Mouse (Mus musculus) midbrain, embryonic 15.5 days (tissue): ENCODE results near the gene Olfr1055. TPM values are rescaled to one million over a fixed set of nuclear protein-coding genes. Genes with fewer than 3 reads are reported as not detected.
"Not testable (repeated sequence)": the region's sequence is repeated elsewhere in the genome, so short reads cannot be mapped to it uniquely, and the experiment has no call there.

ENCODE experiments used
- ATAC-seq: fragments of 200-750 bp; cut with Nextera tagmentation; replicated peaks from 2 replicates; pipeline ENCODE4 v1.8.0; 2017; ENCODE audit warnings: moderate TSS enrichment
- H3K27ac ChIP-seq: fragments of 300-500 bp; sonication (generic); 2 replicates; pipeline ENCODE4 v1.5.1; 2015; ENCODE audit warnings: mild to moderate bottlenecking, inconsistent platforms
- H3K27me3 ChIP-seq: fragments of 300-500 bp; sonication (generic); replicated peaks from 2 replicates; pipeline ENCODE4 v1.6.1; 2015; ENCODE audit warnings: inconsistent platforms
- H3K36me3 ChIP-seq: fragments of 300-500 bp; sonication (generic); replicated peaks from 2 replicates; pipeline ENCODE4 v1.6.1; 2015; ENCODE audit warnings: inconsistent platforms
- H3K4me1 ChIP-seq: fragments of 300-500 bp; sonication (generic); 2 replicates; pipeline ENCODE4 v1.6.1; 2015; ENCODE audit warnings: inconsistent platforms
- H3K4me2 ChIP-seq: fragments of 300-500 bp; sonication (generic); 2 replicates; pipeline ENCODE4 v1.6.1; 2015; ENCODE audit warnings: inconsistent platforms, mild to moderate bottlenecking, moderate library complexity
- H3K4me3 ChIP-seq: fragments of 300-500 bp; sonication (generic); 2 replicates; pipeline ENCODE4 v1.5.1; 2015; ENCODE audit warnings: mild to moderate bottlenecking, inconsistent platforms
- H3K9ac ChIP-seq: fragments of 300-500 bp; sonication (generic); 2 replicates; pipeline ENCODE4 v1.6.1; 2015; ENCODE audit warnings: mild to moderate bottlenecking, inconsistent platforms
- H3K9me3 ChIP-seq: fragments of 300-500 bp; sonication (generic); 2 replicates; pipeline ENCODE4 v1.6.1; 2016; ENCODE audit warnings: inconsistent platforms
- WGBS: fragments of 180-500 bp; shearing (Covaris S2); methylation state at CpG from one replicate; pipeline ENCODE4 v1.1.7; 2015; ENCODE audit warnings: mixed read lengths; 5-methylcytosine and 5-hydroxymethylcytosine counted together
- polyA plus RNA-seq: library from polyadenylated mRNA; unstranded; fragments of >200 nt; fragmentation: Nextera tagmentation; extraction: Ambion mirVana; gene quantifications from 2 replicates; pipeline ENCODE4 v1.2.1, GENCODE M21; 2015

Olfr1055 gene
- not detected in 2 replicates for polyA plus RNA-seq

GRCm38 (mm10) chr2:86350184-86350583 lies at the start of gene Olfr1055:
TSS of gene Olfr1055 (minus strand) at chr2:86350284.
- no peak within 1 kb of the TSS for H3K4me2 ChIP-seq
- no peak within 1 kb of the TSS for H3K27ac ChIP-seq
- no peaks in the 10 kb centered on the region for H3K36me3 ChIP-seq
- H3K9ac ChIP-seq = no peak within 1 kb of the TSS
- 96% methylated on average over 5 of the region's 5 CpGs for WGBS
- no peak for ATAC-seq
- H3K9me3 ChIP-seq = no peaks in the 10 kb centered on the region
- no peak within 1 kb of the TSS for H3K4me3 ChIP-seq
- H3K4me1 ChIP-seq = no peaks in the 10 kb centered on the region
- H3K27me3 ChIP-seq = no peaks in the 10 kb centered on the region

DNA sequence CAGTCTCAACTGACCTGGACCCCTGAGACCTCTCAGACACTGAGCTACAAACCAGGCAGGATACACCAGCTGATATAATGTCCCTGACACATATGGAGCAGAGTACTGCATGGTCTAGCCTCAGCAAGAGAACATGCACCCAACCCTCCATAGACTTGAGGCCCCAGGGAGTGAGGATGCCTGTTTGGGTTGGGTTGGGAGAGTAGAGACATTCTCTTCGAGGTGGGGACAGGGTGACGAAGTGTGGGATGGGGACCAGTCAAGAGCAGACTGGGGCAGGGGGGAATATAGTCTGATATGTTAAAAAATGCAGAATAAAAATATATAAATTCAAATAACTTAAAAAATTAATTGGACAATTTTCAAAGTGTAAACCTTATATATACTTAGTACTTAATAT lies 45.0 kb upstream of the Olfr1055 start:
- Histone ChIP-seq H3K9me3 (no peaks in the 10 kb centered on the region), H3K27me3 (no peaks in the 10 kb centered on the region), H3K27ac (no peak overlapping the region), H3K4me1 (no peaks in the 10 kb centered on the region), H3K4me3 (no peak overlapping the region), H3K9ac (no peak overlapping the region), H3K4me2 (no peak overlapping the region), H3K36me3 (no peaks in the 10 kb centered on the region)
- WGBS = 87% methylated on average over 2 of the region's 2 CpGs
- ATAC-seq = no peak

DNA sequence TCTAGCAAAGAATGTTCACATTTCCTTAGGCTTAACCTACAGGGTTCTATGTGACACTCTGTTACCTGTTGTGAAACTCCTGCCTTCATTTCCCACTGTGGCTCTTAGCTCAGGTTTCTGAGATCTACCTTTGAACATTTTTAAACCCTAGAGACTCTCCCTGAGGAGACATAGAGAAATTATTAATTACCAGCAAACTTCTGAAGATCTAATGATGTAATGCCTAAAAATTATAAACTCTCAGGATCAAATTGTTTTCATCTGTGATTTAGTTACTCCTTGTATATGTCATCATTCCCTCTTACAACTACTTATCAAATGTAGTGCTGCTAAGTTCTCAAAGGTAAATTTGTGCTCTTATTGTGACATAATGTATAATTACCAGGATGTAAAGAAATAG lies 38.4 kb upstream of the Olfr1055 start, which contains the start of gene Olfr1058:
Gene Olfr1058 (minus strand): TSS at position 101 of the 400 bp plus-strand sequence.
- not testable (repeated sequence) for H3K9me3 ChIP-seq

GRCm38 (mm10) chr2:86378293-86378692 lies 28.2 kb upstream of the Olfr1055 start, which contains the start of gene Olfr1057:
TSS of gene Olfr1057 (minus strand) at chr2:86378393.
- H3K4me3 ChIP-seq = no peak within 1 kb of the TSS
- no peak for ATAC-seq

More for the DNA sequence above, 38.4 kb upstream of the Olfr1055 start, which contains the start of gene Olfr1058:
- not testable (repeated sequence) for H3K9ac ChIP-seq, H3K4me3 ChIP-seq, H3K27me3 ChIP-seq, H3K4me1 ChIP-seq, ATAC-seq, H3K36me3 ChIP-seq, H3K27ac ChIP-seq, H3K4me2 ChIP-seq

GRCm38 (mm10) chr2:86366342-86366741 lies 16.3 kb upstream of the Olfr1055 start:
- ATAC-seq, H3K9me3 ChIP-seq, H3K4me3 ChIP-seq, H3K9ac ChIP-seq, H3K27ac ChIP-seq, H3K4me1 ChIP-seq, H3K27me3 ChIP-seq, H3K4me2 ChIP-seq, H3K36me3 ChIP-seq: not testable (repeated sequence)
- 57% methylated on average over 1 of the region's 6 CpGs for WGBS

More at GRCm38 (mm10) chr2:86378293-86378692, 28.2 kb upstream of the Olfr1055 start, which contains the start of gene Olfr1057:
- no peaks in the 10 kb centered on the region for H3K4me1 ChIP-seq
- H3K27me3 ChIP-seq = no peaks in the 10 kb centered on the region
- H3K27ac ChIP-seq = no peak within 1 kb of the TSS
- H3K36me3 ChIP-seq = no peaks in the 10 kb centered on the region
- H3K4me2 ChIP-seq = no peak within 1 kb of the TSS
- H3K9ac ChIP-seq = no peak within 1 kb of the TSS
- H3K9me3 ChIP-seq = no peaks in the 10 kb centered on the region

DNA sequence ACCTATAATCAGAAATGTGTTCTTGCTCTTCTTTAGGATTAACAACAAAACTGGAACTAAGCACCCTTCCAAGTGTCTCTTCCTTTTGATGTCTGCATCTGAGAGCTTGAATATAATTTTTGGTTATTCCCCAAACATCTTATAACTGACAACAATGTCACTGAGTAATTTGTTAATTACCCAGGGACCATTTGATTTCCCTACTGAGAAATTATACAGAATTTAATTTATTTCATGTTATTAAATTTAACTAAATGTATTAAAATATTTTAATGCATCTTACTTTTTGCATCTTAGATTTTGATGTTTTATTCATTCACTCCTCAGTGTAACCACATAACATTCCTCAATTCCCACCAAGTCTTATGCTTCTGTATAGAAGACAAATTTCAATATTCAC lies 12.3 kb upstream of the Olfr1055 start, which contains the start of gene Olfr1056:
Gene Olfr1056 (minus strand): TSS at position 101 of the 400 bp plus-strand sequence.
- Histone ChIP-seq H3K27me3 (no peaks in the 10 kb centered on the region), H3K4me1 (no peaks in the 10 kb centered on the region), H3K27ac (no peak within 1 kb of the TSS), H3K9ac (no peak within 1 kb of the TSS), H3K4me2 (no peak within 1 kb of the TSS), H3K4me3 (no peak within 1 kb of the TSS), H3K36me3 (no peaks in the 10 kb centered on the region), H3K9me3 (no peaks in the 10 kb centered on the region)
- no peak for ATAC-seq

DNA sequence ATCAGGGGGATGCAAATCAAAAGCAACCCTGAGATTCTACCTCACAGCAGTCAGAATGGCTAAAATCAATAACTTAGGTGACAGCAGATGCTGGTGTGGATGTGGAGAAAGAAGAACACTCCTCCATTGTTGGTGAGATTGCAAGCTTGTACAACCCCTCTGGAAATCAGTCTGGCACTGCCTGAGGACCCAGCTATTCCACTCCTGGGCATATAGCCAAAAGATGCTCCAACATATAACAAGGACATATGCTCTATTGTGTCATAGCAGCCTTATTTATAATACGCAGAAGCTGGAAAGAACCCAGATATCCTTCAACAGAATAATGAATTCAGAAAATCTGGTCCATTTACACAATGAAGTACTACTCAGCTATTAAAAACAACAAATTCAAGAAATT lies 1.7 kb upstream of the Olfr1055 start:
- not testable (repeated sequence) for H3K4me1 ChIP-seq, H3K36me3 ChIP-seq, H3K4me3 ChIP-seq, H3K9ac ChIP-seq, H3K9me3 ChIP-seq, H3K27ac ChIP-seq, ATAC-seq, H3K27me3 ChIP-seq, H3K4me2 ChIP-seq
- 96% methylated on average over 1 of the region's 1 CpGs for WGBS

DNA sequence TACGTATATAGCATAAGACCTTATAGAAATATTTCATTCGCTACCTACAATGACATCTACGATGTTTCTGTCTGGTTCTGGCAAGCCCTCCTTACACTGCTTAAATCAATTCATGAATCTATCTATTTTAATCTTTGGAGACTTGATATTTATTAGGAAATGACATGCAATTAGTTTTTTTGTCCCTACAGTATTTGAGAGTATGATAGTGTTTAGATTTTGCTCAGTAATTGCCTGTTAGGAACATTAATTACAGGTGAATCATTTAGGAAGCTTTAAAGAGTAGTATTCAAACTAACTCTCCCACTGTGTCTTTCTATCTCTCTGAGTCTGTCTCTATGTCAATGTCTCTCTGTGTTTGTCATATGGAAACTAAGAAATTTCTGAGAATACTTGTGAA lies 14.8 kb downstream of the Olfr1055 start, which contains the start of gene Olfr1054:
Gene Olfr1054 (minus strand): TSS at position 101 of the 400 bp plus-strand sequence.
- Histone ChIP-seq H3K4me3 (no peak within 1 kb of the TSS), H3K27ac (no peak within 1 kb of the TSS), H3K9me3 (no peaks in the 10 kb centered on the region), H3K4me1 (no peaks in the 10 kb centered on the region), H3K36me3 (no peaks in the 10 kb centered on the region), H3K27me3 (no peaks in the 10 kb centered on the region), H3K4me2 (no peak within 1 kb of the TSS), H3K9ac (no peak within 1 kb of the TSS)
- ATAC-seq = no peak
- WGBS = 87% methylated on average over 3 of the region's 3 CpGs

DNA sequence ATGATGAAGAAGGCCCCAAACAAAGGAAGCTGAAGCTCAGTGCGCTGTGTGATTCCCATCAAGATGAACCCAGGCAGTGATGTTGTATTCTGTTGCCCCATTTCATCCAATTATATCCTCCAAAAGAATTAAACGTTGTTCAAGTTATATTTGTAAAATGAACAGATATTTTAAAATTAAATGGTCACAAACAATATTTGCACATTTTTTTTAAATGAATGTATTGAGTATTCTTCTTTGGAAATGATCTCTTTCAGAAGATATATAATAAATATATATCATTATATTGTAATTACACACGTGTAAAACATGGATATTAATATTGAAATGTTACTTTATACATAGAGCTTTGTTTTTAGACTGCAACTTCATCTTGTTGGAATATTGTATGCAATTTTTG lies 34.9 kb downstream of the Olfr1055 start, which contains the start of gene Olfr1053:
Gene Olfr1053 (minus strand): TSS at position 101 of the 400 bp plus-strand sequence.
- ATAC-seq = no peak
- no peaks in the 10 kb centered on the region for H3K4me1 ChIP-seq
- H3K36me3 ChIP-seq = no peaks in the 10 kb centered on the region
- H3K27me3 ChIP-seq = no peaks in the 10 kb centered on the region
- no peak within 1 kb of the TSS for H3K9ac ChIP-seq
- H3K27ac ChIP-seq = no peak within 1 kb of the TSS
- no peak within 1 kb of the TSS for H3K4me2 ChIP-seq
- H3K4me3 ChIP-seq = no peak within 1 kb of the TSS
- 64% methylated on average over 3 of the region's 3 CpGs for WGBS
- no peaks in the 10 kb centered on the region for H3K9me3 ChIP-seq

Other genes starting within 250 kb of the Olfr1055 start
- gene Olfr1039, start 214.4 kb downstream of the Olfr1055 start, polyA plus RNA-seq = not detected in 2 replicates
- gene Olfr1040, start 203.6 kb downstream of the Olfr1055 start, polyA plus RNA-seq = not detected in 2 replicates
- gene Olfr1042, start 188.4 kb downstream of the Olfr1055 start, polyA plus RNA-seq = not detected in 2 replicates
- not detected in 2 replicates for gene Olfr1043, start 182.8 kb downstream of the Olfr1055 start, polyA plus RNA-seq
- not detected in 2 replicates for gene Olfr1044, start 172.5 kb downstream of the Olfr1055 start, polyA plus RNA-seq
- gene Olfr52, start 164.6 kb downstream of the Olfr1055 start, polyA plus RNA-seq = not detected in 2 replicates
- gene Olfr1045, start 147.3 kb downstream of the Olfr1055 start, polyA plus RNA-seq = not detected in 2 replicates
- not detected in 2 replicates for gene Olfr1046, start 131.0 kb downstream of the Olfr1055 start, polyA plus RNA-seq
- gene Olfr1047, start 118.9 kb downstream of the Olfr1055 start, polyA plus RNA-seq = not detected in 2 replicates
- gene Olfr1048, start 110.0 kb downstream of the Olfr1055 start, polyA plus RNA-seq = not detected in 2 replicates
- not detected in 2 replicates for gene Olfr1049, start 92.0 kb downstream of the Olfr1055 start, polyA plus RNA-seq
- gene Olfr1051, start 71.2 kb downstream of the Olfr1055 start, polyA plus RNA-seq = not detected in 2 replicates
- gene Olfr1052, start 57.8 kb downstream of the Olfr1055 start, polyA plus RNA-seq = not detected in 2 replicates
- gene Olfr1053, start 35.0 kb downstream of the Olfr1055 start, polyA plus RNA-seq = not detected in 2 replicates
- not detected in 2 replicates for gene Olfr1054, start 14.9 kb downstream of the Olfr1055 start, polyA plus RNA-seq
- not detected in 2 replicates for gene Olfr1056, start 12.2 kb upstream of the Olfr1055 start, polyA plus RNA-seq
- gene Olfr1057, start 28.1 kb upstream of the Olfr1055 start, polyA plus RNA-seq = not detected in 2 replicates
- not detected in 2 replicates for gene Olfr1058, start 38.3 kb upstream of the Olfr1055 start, polyA plus RNA-seq
- not detected in 2 replicates for gene Olfr1061, start 63.8 kb upstream of the Olfr1055 start, polyA plus RNA-seq
- gene Olfr1062, start 76.5 kb upstream of the Olfr1055 start, polyA plus RNA-seq = not detected in 2 replicates
- not detected in 2 replicates for gene Olfr1065, start 100.3 kb upstream of the Olfr1055 start, polyA plus RNA-seq
- not detected in 2 replicates for gene Olfr1066, start 106.0 kb upstream of the Olfr1055 start, polyA plus RNA-seq
- gene Olfr228, start 137.1 kb upstream of the Olfr1055 start, polyA plus RNA-seq = not detected in 2 replicates
- not detected in 2 replicates for gene Olfr1076, start 158.2 kb upstream of the Olfr1055 start, polyA plus RNA-seq
- not detected in 2 replicates for gene Olfr1079, start 192.2 kb upstream of the Olfr1055 start, polyA plus RNA-seq
- not detected in 2 replicates for gene Olfr1080, start 208.0 kb upstream of the Olfr1055 start, polyA plus RNA-seq
- not detected in 2 replicates for gene Olfr1082, start 248.7 kb upstream of the Olfr1055 start, polyA plus RNA-seq